Mouse (Mus musculus): ENCODE data around the gene Lats2. TPM values are rescaled to one million over a fixed set of nuclear protein-coding genes. Genes with fewer than 3 reads are reported as not detected.
A peak's percentile ranks its signal among the peaks of the same experiment; 100 is the strongest.

Lats2 gene
- total and polyA plus RNA-seq, 3 experiments, result 1.1 to 4.0 (median 1.5) TPM

DNA sequence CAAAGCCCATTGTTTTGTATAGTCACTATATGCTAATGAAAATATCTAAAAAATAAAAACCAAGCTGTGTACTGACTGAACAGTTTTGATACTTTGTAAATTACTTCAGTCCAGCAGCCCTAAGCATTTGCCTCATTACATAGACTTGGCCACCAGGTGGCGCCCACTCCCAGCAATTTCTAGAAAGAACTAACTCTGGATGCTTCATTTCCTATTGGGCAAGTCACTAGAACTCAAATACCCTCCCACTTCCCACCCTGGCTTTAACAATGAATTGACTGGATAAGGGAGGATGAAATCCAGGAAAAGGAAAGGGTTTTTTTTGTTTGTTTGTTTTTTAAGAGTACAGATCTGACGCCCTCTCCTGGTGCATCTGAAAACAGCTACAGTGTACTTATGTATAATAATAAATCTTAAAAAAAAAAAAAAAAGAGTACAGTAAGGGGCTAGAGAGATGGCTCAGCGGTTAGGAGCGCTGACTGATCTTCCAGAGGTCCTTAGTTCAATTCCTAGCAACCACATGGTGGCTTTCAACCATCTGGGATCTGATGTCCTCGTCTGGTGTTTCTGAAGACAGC, 78.1 kb downstream of the Lats2 start:
- no peaks in the 10 kb centered on the region for H3K4me1 ChIP-seq (ENCODE audit: control insufficient read depth in 1 of 2, insufficient read depth in 2 of 2)
- TF ChIP-seq CTCF (conservative IDR thresholded peaks at IDR 0.05 in 1 of 2, IDR thresholded peaks at IDR 0.05 in 1 of 2; ENCODE audit: low read depth in 2 of 2, low read length in 2 of 2) (peak; percentile 89 to 96), E2F4 (IDR thresholded peaks at IDR 0.05; ENCODE audit: insufficient replicate concordance, low read depth, low read length) (no peak), SMC3 (IDR thresholded peaks at IDR 0.05; ENCODE audit: low read depth, low read length) (peak; percentile 75), ZNF384 (IDR thresholded peaks at IDR 0.05; ENCODE audit: low read depth, low read length) (peak; percentile 89), HCFC1 (IDR thresholded peaks at IDR 0.05; ENCODE audit: low read depth, low read length) (no peak), ZC3H11A (IDR thresholded peaks at IDR 0.05; ENCODE audit: low read depth, low read length) (peak; percentile 17; the same call in 1 of the 2 replicates), RAD21 (IDR thresholded peaks at IDR 0.05; ENCODE audit: low read depth, low read length) (peak; percentile 87)
- no peaks in the 10 kb centered on the region for H3K36me3 ChIP-seq (replicated peaks in 1 of 2; ENCODE audit: control insufficient read depth in 1 of 2, insufficient read depth in 1 of 2, low read length in 1 of 2)
- in situ Hi-C loops (cut with MboI; ENCODE audit: low pct_ligation_motif_present, low pct_unique_long_range_greater_than_20kb, low sequenced_read_pairs) (loop anchor here (5.0 kb wide), 1 partner anchor 237 kb away; no protein-coding TSS in a partner anchor), dilution Hi-C loops (cut with MboI; ENCODE audit: extremely low pct_ligation_motif_present, extremely low pct_unique_long_range_greater_than_20kb, low sequenced_read_pairs) (no loop called here)
- no peak overlapping the region for H3K27ac ChIP-seq (ENCODE audit: insufficient read depth, low read depth)
- peak; percentile 86 for DNase-seq (ENCODE audit: extremely low read depth)
- peak overlapping the region; percentile 62; the same call in 1 of the 2 replicates for H3K4me2 ChIP-seq (ENCODE audit: insufficient read depth, low read depth, poor library complexity, severe bottlenecking)
- H3K9me3 ChIP-seq (replicated peaks; ENCODE audit: low read length), result no peaks in the 10 kb centered on the region
- peaks cover 2% of the 10 kb centered on the region for H3K27me3 ChIP-seq (replicated peaks)
- no peaks in the 10 kb centered on the region for H3K79me2 ChIP-seq (replicated peaks; ENCODE audit: control insufficient read depth, extremely low read depth, insufficient read depth, poor library complexity, severe bottlenecking)
- no peak overlapping the region for H3K9ac ChIP-seq (ENCODE audit: insufficient read depth, low read depth)
- H3K4me3 ChIP-seq (replicated peaks in 1 of 3; ENCODE audit: low read depth in 2 of 3, low read length in 2 of 3, poor library complexity in 1 of 3), result no peak overlapping the region

DNA sequence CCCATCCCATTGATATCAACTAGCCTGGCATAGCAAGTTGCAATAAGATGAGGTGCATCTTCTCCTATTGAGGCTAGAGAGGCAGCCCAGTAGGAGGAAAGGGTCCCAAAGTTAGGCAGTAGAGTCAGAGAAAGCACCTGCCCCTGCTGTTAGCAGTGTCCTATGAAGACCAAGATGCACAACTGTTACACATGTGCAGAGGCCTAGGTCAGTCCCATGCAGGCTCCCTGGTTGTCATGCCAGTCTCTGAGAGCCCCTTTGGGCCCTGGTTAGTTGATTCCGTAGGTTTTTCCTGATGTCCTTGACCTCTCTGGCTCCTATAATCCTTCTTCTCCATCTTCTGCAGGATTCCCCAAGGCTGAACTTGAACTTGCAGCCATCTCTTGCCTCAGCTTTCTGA, 78.7 kb downstream of the Lats2 start:
- no peak overlapping the region for H3K4me3 ChIP-seq (replicated peaks in 1 of 3; ENCODE audit: low read depth in 2 of 3, low read length in 2 of 3, poor library complexity in 1 of 3)
- dilution Hi-C loops (cut with MboI; ENCODE audit: extremely low pct_ligation_motif_present, extremely low pct_unique_long_range_greater_than_20kb, low sequenced_read_pairs), result no loop called here

DNA sequence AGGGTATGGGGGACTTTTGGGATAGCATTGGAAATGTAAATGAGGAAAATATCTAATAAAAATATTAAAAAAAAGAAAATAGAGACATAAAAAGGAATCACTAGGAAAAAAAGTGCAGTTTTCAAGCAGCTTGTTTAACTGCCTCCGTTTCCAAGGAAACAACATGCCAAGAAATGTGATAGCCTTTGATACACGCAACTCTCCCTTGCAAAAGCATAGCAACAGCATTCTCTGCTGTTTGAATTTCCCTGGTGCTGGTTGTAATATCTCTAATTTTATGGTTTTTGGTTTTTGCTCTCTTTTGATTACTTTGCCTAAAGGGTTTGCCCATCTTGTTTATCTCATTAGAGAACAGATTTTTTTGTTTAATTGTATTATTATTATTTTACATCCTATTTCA, 82.7 kb downstream of the Lats2 start:
- no peak overlapping the region for H3K27ac ChIP-seq (ENCODE audit: insufficient read depth, low read depth)
- no peaks in the 10 kb centered on the region for H3K79me2 ChIP-seq (replicated peaks; ENCODE audit: control insufficient read depth, extremely low read depth, insufficient read depth, poor library complexity, severe bottlenecking)
- no peak overlapping the region for H3K4me3 ChIP-seq (replicated peaks in 1 of 3; ENCODE audit: low read depth in 2 of 3, low read length in 2 of 3, poor library complexity in 1 of 3)
- H3K9ac ChIP-seq (ENCODE audit: insufficient read depth, low read depth), result no peak overlapping the region
- DNase-seq (ENCODE audit: extremely low read depth), result no peak
- dilution Hi-C loops (cut with MboI; ENCODE audit: extremely low pct_ligation_motif_present, extremely low pct_unique_long_range_greater_than_20kb, low sequenced_read_pairs) (no loop called here), in situ Hi-C loops (cut with MboI; ENCODE audit: low pct_ligation_motif_present, low pct_unique_long_range_greater_than_20kb, low sequenced_read_pairs) (no loop called here)
- H3K9me3 ChIP-seq (replicated peaks; ENCODE audit: low read length), result no peaks in the 10 kb centered on the region
- no peaks in the 10 kb centered on the region for H3K36me3 ChIP-seq (replicated peaks in 1 of 2; ENCODE audit: control insufficient read depth in 1 of 2, insufficient read depth in 1 of 2, low read length in 1 of 2)
- no peaks in the 10 kb centered on the region for H3K27me3 ChIP-seq (replicated peaks)
- no peak overlapping the region for H3K4me2 ChIP-seq (ENCODE audit: insufficient read depth, low read depth, poor library complexity, severe bottlenecking)
- H3K4me1 ChIP-seq (ENCODE audit: control insufficient read depth in 1 of 2, insufficient read depth in 2 of 2), result no peaks in the 10 kb centered on the region
- no peak for TF ChIP-seq TCF12 (IDR thresholded peaks at IDR 0.05; ENCODE audit: low read depth, low read length)
- TF ChIP-seq SMC3 (IDR thresholded peaks at IDR 0.05; ENCODE audit: low read depth, low read length), result no peak
- no peak for TF ChIP-seq EP300 (IDR thresholded peaks at IDR 0.05; ENCODE audit: low read length)

More for the DNA sequence above, 78.7 kb downstream of the Lats2 start:
- H3K27ac ChIP-seq (ENCODE audit: insufficient read depth, low read depth), result no peak overlapping the region
- no peaks in the 10 kb centered on the region for H3K79me2 ChIP-seq (replicated peaks; ENCODE audit: control insufficient read depth, extremely low read depth, insufficient read depth, poor library complexity, severe bottlenecking)
- no peak for TF ChIP-seq PAX5 (IDR thresholded peaks at IDR 0.05; ENCODE audit: low read length)
- TF ChIP-seq MXI1 (IDR thresholded peaks at IDR 0.05; ENCODE audit: low read depth, low read length), result no peak
- TF ChIP-seq EP300 (IDR thresholded peaks at IDR 0.05; ENCODE audit: low read length), result no peak
- no peak for TF ChIP-seq ZC3H11A (IDR thresholded peaks at IDR 0.05; ENCODE audit: low read depth, low read length)
- TF ChIP-seq GABPA (IDR thresholded peaks at IDR 0.05; ENCODE audit: insufficient replicate concordance, low read depth, low read length), result no peak
- no peak for TF ChIP-seq CHD2 (IDR thresholded peaks at IDR 0.05; ENCODE audit: low read length)
- no peak for TF ChIP-seq MAFK (IDR thresholded peaks at IDR 0.05; ENCODE audit: insufficient replicate concordance, low read length)
- no peak for TF ChIP-seq MYC (IDR thresholded peaks at IDR 0.05; ENCODE audit: low read depth, low read length)
- TF ChIP-seq CHD1 (IDR thresholded peaks at IDR 0.05; ENCODE audit: low read depth, low read length), result no peak
- H3K9ac ChIP-seq (ENCODE audit: insufficient read depth, low read depth), result no peak overlapping the region
- H3K36me3 ChIP-seq (replicated peaks in 1 of 2; ENCODE audit: control insufficient read depth in 1 of 2, insufficient read depth in 1 of 2, low read length in 1 of 2), result no peaks in the 10 kb centered on the region
- no peaks in the 10 kb centered on the region for H3K4me1 ChIP-seq (ENCODE audit: control insufficient read depth in 1 of 2, insufficient read depth in 2 of 2)
- no peak for DNase-seq (ENCODE audit: extremely low read depth)
- H3K9me3 ChIP-seq (replicated peaks; ENCODE audit: low read length), result no peaks in the 10 kb centered on the region
- in situ Hi-C loops (cut with MboI; ENCODE audit: low pct_ligation_motif_present, low pct_unique_long_range_greater_than_20kb, low sequenced_read_pairs), result no loop called here
- H3K27me3 ChIP-seq (replicated peaks), result peaks cover 2% of the 10 kb centered on the region
- no peak overlapping the region for H3K4me2 ChIP-seq (ENCODE audit: insufficient read depth, low read depth, poor library complexity, severe bottlenecking)

Data from CH12.LX (cell line).